Mouse (Mus musculus) central nervous system, embryonic 11.5 days (tissue): ENCODE data around the gene Mptx2. TPM values are rescaled to one million over a fixed set of nuclear protein-coding genes. Genes with fewer than 3 reads are reported as not detected.

Experiments used
- polyA plus RNA-seq: library from polyadenylated mRNA; depleted of rRNA; stranded (reverse); fragments of >200 nt; gene quantifications from 2 replicates; pipeline ENCODE4 v1.2.3, GENCODE M21; 2012; rRNA removed

Gene Mptx2
- not detected in 2 replicates for polyA plus RNA-seq

DNA sequence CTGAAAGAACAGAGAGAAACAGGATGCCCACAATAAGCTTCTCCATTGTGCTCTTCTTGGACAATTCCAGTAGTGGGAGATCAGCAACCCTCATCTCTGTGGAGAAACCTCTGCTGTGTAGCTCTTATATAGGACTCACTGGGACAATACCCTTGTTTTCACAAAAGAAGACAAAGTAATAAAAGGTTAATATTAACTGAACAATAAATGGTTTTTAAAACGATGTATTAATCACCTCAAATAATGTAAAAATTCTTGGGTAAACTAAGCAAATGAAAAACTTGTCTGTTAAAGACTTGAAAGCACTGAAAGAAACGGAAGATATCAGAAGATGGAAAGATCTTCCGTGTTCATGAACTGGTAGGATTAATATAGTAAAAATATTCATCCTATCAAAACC is at the start of gene Mptx2:
Mptx2 (minus strand) TSS at position 101 of the 400 bp plus-strand sequence.

DNA sequence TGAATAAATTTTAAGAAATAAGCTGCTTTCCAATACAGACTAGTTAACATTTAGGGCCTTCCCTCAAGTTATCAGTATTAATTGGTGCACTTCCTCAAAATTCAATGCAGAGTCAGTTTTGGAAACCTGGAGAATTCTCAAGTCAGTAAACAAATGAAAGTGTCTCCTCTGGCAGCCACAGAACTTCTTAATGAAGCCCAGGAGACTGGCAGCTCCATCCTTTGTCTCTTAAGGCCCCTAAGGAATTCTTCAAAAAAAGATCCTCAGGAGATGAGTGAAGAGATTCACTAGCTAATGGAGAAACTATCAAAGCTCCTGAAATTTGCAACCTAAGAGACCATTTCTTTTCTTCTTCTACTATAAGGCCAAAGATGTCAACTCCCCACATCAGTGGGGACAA is 11.9 kb downstream of the Mptx2 start, which contains the start of gene Olfr418:
Olfr418 (plus strand) TSS at position 301 of the 400 bp plus-strand sequence.

GRCm38 (mm10) chr1:173227081-173227480 is 50.5 kb downstream of the Mptx2 start, which contains the start of gene Fcer1a:
Gene Fcer1a (minus strand): TSS chr1:173227214.

Other genes with a start within 250 kb of the Mptx2 start
- not detected in 2 replicates for gene Olfr1408, start 140.4 kb downstream of the Mptx2 start, polyA plus RNA-seq
- gene Olfr1406, start 87.1 kb downstream of the Mptx2 start, polyA plus RNA-seq: 0.06 TPM in 1 of 2 replicates, not detected in the other
- gene Olfr218, start 80.0 kb downstream of the Mptx2 start, polyA plus RNA-seq: not detected in 2 replicates
- gene Olfr1404, start 65.4 kb downstream of the Mptx2 start, polyA plus RNA-seq: not detected in 2 replicates
- gene Fcer1a, start 50.6 kb downstream of the Mptx2 start, polyA plus RNA-seq: not detected in 2 replicates
- not detected in 2 replicates for gene Olfr418, start 11.8 kb downstream of the Mptx2 start, polyA plus RNA-seq
- gene Ackr1, start 56.0 kb upstream of the Mptx2 start, polyA plus RNA-seq: 16.7 and 23.4 TPM in 2 replicates
- 9.4 and 19.9 TPM in 2 replicates for gene Aim2, start 73.1 kb upstream of the Mptx2 start, polyA plus RNA-seq
- gene Cadm3, start 89.9 kb upstream of the Mptx2 start, polyA plus RNA-seq: 27.7 and 49.3 TPM in 2 replicates
- gene Ifi206, start 213.3 kb upstream of the Mptx2 start, polyA plus RNA-seq: 0.02 and 0.06 TPM in 2 replicates